Mouse (Mus musculus) adrenal gland, postnatal 0 days (tissue): ENCODE results near the gene Trappc13. TPM values are rescaled to one million over a fixed set of nuclear protein-coding genes. Genes with fewer than 3 reads are reported as not detected.

Experiments
- polyA plus RNA-seq: library from polyadenylated mRNA; unstranded; fragments of >200 nt; fragmentation: Nextera tagmentation; extraction: Ambion mirVana; gene quantifications from 2 replicates; pipeline ENCODE4 v1.2.1, GENCODE M21; 2015

Trappc13 gene
- polyA plus RNA-seq = 38.0 and 59.8 TPM in 2 replicates

GRCm38 (mm10) chr13:104177796-104178649 is at the start of gene Trappc13:
Trappc13 (minus strand) TSS chr13:104178469.

DNA sequence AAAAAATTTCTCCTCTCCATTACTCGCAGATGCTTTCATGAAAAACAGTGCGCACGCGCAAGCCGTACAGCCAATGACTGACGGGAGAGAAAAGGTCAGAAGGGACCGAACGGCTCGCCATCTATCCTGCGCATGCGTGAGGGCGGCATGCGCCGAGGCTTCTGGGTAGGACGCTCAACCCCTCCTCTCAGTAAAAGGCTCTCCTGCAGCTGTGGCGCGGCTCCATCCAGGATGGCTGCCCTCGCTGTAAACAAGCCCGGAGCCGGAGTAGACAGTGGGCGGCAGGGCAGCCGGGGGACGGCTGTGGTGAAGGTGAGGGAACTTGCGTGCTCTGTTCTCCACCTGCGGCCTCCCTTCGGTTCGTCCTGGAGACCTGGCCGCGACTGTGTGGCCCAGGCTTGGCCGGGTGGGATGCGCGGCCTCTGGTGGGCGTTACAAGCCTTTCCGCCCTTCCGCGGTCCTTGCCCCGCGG is 417 bp upstream of the Trappc13 start, which contains the start of gene Trim23:
TSS of gene Trim23 (plus strand) at position 148 of the 472 bp plus-strand sequence.

DNA sequence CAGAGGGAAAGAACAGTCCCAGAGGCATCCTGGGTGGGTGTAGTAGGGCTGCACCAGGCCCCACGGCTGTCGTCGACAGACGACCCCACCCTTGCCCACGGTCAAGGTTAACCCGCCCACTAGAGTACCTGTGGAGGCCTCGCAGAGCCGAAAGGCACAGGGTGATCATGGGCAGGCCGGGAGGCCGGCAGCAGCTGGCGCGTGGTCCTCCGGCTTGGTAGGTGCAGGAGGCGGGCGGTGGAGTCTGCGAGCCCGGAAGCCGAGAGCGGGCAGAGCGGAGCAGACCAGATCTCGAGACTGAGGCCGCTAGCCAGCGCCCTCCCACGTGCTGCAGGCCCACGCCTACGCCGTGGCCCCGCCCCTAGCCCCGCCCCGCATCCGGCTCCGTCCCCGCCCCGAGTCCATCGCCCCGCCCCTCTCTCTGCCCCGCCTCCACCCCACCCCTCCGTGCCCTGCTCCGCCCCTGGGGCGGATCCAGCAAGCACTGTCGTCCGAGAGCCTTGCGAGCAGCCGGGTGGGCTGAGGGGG is 68.9 kb downstream of the Trappc13 start, which contains the start of the genes Nln and Sgtb:
TSS of gene Nln (minus strand) at position 327 of the 528 bp plus-strand sequence.
TSS of gene Sgtb (plus strand) at position 454 of the 528 bp plus-strand sequence.

Other genes starting within 250 kb of the Trappc13 start
- gene Nln, start 68.9 kb downstream of the Trappc13 start, polyA plus RNA-seq = 16.2 and 16.8 TPM in 2 replicates
- gene Sgtb, start 68.7 kb downstream of the Trappc13 start, polyA plus RNA-seq = 5.9 and 8.4 TPM in 2 replicates
- 17.3 and 18.2 TPM in 2 replicates for gene Trim23, start 328 bp upstream of the Trappc13 start, polyA plus RNA-seq
- 39.9 and 67.0 TPM in 2 replicates for gene Cenpk, start 50.1 kb upstream of the Trappc13 start, polyA plus RNA-seq
- 8.5 and 9.7 TPM in 2 replicates for gene Ppwd1, start 50.4 kb upstream of the Trappc13 start, polyA plus RNA-seq
- gene Adamts6, start 109.4 kb upstream of the Trappc13 start, polyA plus RNA-seq = 1.6 and 1.7 TPM in 2 replicates